Mouse (Mus musculus): ENCODE results near the gene Cdk17.

Gene Cdk17

DNA sequence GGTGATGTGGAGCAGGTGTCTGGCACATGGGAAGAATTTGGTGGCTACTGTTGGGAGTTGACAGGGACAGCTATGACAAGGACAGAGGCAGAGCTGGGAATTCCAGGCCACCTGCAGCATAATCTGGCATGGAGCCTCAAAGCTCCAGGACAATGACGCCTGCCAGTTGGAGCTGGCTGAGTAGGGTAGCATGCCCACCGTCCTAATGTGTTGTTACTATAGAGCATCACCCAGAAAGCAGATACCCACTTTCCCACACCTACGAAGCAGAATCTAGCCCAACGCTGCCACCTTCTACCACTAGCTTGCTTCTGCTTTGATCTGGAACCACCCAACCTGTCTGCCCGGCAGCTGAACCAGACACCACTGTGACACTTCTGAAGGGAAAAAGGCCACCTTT is 103.3 kb downstream of the Cdk17 start:
- no peak for DNase-seq (ENCODE audit: low spot score)

DNA sequence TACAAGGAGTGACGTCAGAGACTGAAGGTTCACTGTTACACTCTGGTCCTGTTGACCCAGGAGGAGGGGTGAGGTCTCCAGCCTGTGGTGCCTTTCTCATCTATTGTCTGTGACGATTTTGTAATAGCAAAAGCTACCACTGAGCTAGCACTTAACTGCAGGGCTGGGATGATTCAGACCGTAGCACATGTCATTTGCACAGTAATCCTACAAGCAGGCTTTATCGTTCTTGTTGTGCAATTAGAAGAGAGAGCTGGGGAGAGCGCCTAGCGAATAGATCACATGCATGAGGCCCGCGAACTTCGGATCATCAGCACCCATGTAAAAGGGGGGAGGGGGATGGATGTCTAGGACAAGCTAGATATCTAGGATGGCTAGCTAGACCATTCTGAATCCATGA is 105.2 kb downstream of the Cdk17 start:
- DNase-seq (ENCODE audit: low spot score) = no peak

DNA sequence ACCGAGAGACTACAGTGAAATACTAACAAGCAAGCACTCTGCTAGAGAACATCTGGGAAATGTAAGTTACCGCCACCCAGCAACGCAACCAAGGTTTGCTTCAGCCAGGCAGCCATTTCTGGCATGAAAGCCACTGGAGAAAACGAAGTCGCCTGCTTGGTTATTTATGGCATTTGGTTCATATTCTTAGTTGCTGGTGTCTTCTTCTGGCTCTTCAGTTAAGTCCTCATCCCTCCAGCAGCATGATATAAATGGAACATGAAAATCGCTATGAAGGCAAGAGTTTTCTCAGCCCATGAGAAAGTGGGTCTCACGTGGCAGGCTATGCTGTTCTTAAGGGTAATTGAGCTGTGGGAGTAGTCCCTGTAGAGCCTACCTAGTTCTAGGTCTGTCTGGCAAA is 105.8 kb downstream of the Cdk17 start:
- DNase-seq (ENCODE audit: low spot score) = no peak

DNA sequence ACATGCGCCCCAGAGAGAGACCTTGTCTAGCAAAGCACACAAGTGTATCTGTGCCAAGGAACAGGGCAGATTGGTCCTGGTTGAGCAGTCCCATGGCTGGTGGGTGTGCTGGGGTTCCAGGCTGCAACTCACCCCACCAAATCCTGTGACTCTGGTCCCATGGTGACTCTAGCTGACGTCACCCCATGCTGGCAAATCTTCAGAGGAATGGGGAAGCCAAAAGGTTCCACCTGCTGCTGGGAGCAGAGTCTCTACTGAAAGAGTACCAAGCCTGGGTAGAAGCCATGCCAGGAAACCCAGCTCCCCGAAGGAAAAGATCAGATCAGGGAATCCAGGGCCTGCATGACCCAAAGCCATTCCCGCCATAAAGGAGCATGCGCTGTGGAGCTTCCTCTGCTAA is 106.8 kb downstream of the Cdk17 start:
- DNase-seq (ENCODE audit: low spot score) = no peak

DNA sequence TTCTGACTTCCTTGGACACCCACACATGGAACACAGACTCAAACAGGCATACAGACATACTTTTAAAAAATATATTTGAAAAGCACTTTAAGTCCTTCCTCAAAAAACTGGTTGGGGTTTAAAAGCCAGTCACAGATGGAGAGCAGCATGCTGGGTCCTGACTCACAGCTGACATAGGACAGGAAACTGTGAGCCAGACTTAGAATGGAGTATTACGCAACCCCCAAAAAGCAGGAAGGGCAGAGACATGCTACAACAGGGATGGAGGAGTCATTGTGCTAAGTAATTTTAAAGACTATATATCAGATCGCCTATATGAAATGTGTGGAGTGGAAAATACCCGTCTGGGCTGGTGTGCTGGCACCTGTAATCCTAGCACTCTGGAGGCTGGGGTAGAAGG is 107.7 kb downstream of the Cdk17 start:
- no peak for DNase-seq (ENCODE audit: low spot score)

DNA sequence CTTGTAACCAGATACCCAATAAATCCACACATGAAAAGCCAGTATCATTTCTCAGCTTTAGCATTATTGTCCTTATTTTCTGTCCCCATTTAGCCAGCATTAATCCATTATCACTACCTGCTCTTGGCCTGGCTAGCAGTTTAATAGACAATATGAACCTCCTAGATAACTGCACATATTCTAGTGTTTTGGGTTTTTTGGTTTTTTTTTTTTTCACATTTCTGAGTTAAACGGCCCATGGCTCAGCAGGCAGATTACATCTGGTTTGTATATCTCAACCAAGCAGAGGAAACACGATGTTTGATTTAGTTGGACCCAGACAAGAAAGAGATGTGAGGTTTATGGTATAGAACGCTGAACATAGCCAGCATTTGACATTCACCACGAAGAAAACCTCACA is 109.1 kb downstream of the Cdk17 start:
- no peak for DNase-seq (ENCODE audit: low spot score)

DNA sequence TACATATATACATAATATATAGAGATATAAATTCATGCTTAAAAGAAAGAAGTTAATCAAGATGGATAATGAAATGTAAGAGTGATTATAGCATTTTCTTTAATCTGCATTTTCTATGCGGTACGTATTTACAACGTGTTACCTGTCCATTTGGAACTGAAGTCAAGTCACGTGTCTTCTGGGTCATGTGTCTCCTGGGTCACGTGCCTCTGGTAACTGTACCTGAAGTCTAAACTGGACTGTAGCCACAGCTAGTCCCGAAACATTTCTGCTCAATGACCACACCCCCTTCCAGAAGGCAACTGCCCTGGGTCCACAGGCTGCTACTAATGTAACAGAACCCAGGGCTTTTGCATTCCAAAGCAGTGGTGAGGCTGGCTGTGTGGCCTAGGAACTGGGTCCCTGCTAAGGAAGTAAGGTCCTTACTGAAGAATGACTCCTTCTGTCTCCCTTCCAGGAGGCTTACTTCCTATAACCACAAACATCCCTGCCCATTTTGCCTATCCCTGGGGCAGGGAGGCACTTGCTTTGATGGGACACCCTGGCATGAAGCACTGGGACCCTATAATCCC is 110.3 kb downstream of the Cdk17 start:
- no peak for DNase-seq (ENCODE audit: low spot score)

DNA sequence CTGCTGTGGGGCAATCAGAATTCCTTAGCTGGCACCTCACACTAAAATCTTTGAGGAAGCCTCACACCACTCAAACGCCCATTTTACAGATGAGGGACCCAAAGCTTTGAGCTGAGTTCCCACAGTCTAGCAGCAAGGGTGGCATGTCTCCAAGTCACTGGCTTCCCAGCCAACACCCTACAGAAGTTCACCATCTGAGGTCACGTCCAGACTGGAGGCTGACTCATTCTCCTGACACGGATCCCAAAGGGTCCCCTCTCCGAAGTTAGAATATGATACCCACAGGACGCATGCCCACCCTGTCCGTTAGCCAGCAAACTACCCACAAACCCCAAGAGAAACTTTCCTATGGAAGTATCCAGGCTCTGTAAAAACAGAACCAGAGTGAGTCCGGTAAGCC is 111.2 kb downstream of the Cdk17 start:
- no peak for DNase-seq (ENCODE audit: low spot score)

DNA sequence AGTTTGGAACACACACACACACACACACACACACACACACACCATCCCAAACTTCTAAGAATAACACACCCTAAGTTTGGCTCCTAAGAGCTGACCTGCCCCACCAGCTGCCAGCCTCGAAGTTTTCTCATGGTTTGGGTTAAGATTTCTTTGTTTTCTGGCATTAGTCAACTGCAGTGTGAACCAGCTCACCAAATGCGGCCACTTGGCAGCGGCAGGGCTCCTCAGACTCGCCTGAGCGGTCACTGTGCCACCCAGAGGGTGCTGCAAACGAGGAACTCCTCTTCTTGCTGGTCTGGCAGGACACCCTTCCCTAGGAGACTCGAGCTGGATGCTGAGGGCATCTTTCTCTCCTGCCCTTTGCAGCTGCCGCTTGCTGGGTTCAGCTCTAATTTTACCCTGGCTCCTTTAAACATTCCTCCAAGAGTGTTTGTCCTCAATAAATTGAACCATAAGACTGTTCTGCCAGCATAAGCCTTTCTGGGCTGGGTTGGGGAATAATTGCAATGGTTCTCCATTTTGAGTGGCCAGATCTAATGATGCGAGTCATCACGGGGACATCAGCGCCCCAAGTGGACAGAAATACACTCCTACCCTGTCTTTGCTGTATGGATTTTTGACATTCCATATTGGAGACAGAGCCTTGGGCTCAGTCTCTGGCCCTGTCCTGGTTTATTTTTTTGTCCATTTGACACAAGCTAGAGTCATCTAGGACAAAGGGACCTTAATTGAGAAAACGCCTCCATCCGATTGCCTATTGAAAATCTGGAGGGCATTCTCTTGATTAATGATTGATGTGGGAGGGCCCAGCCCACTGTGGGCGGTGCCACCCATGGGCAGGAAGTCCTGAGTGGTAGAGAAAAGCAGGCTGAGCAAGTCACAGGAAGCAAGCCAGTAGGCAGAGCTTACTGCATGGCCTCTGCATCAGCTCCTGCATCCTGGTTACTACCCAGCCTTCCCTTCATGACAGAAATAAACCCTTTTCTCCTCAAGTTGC is 112.6 kb downstream of the Cdk17 start:
- no peak for DNase-seq (ENCODE audit: low spot score)

DNA sequence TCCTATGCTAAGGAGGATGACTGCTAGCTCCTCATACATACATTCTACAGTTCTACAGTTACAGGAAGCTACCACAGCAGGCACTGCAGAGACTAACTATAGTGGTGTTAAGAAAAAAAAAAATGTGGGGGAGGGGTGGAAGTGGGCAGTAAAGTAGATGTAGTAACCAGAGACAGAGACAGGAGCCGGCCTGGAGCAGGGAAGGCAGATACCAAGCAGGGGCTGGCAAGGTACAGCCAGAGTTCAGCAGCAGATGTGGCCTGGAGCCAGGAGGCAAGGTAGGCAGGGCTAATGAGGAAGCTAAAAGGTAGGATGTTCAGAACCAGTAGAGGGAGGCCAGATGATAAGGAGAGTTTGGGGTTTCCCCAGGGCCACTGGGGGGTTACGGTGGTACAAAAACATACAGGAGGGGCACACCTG is 113.6 kb downstream of the Cdk17 start:
- DNase-seq (ENCODE audit: low spot score) = no peak

DNA sequence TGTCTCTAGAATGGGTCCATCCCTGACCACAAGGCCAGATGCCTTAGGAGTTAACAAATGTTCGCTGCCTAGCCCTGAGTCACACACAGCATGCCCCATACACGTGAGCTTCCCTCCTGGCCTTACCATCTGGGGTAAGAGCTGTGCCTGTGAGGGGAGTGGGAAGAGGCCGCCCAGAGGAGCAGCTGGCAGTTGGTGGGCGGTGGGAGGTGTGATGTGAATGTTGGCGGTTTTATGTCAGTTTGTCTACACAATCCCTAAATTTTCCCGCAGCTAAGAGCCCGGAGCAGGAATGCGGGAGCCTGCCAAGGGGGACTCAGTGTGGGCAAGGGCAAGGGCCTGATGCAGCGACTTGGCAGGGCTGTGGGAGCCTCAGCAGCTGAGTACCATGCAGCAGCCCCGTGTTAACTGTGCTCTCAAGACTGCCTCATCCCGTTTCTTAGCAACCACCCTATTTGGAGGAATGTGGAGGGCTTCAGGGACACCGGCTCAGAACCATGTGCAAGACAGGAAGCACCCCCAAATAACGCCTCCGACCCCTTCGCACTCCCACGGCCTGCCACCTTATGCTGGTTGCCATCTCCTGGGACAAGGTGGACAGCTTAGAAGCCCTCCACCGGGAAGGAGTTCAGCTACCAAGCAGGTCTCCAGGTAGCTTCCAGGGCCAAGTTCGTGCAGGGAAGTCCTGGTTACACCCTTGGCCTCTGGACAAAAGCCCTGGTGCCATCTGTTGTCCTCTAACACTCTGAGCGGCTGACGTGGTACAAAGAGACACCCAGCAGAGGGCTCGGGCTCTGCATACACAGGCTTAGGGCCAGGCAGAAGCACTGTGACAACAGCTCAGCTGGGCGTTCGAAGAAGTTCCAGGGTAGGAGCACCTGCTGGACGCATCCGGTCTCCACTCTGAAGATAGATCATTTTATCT is 114.8 kb downstream of the Cdk17 start:
- DNase-seq (ENCODE audit: low spot score) = no peak

DNA sequence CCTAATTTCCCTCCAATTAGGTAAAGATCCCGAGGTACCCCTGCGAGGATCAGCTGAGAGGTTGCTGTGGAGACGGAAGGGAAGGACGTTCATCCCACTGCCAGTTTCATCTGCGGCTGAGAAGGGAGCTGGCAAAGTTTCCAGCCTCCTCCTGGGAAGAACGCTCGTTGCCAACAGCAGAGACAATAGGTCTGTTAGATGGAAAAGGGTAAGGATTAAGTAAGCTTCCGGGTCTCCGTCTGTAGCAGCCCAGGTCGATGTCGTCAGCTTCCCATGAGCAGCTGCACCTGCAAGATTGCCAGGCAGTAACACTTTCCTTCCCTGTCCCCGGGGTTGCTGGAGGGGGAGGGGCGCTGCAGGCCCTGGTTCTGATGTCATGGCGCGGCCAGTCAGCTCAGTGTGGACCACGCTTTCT is 115.7 kb downstream of the Cdk17 start:
- no peak for DNase-seq (ENCODE audit: low spot score)

DNA sequence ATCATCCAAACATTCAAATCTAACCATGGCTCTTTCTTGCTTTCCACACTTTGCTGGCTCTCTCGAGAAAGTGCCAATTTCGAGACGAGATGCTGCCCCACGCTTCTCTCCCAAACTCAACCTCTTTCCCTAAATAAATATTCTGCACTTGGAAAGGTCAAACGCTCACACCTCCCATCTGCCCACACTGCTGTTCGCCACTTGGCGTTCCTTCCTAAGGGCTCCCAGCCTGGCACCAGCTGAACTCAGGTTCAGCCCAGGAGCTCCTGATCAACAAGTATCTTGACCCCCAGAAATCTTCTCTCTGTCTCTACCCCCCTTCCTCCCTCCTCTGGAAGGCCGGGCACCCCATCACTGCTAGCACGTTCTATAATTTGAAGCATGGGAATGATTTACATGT is 116.2 kb downstream of the Cdk17 start:
- no peak for DNase-seq (ENCODE audit: low spot score)

DNA sequence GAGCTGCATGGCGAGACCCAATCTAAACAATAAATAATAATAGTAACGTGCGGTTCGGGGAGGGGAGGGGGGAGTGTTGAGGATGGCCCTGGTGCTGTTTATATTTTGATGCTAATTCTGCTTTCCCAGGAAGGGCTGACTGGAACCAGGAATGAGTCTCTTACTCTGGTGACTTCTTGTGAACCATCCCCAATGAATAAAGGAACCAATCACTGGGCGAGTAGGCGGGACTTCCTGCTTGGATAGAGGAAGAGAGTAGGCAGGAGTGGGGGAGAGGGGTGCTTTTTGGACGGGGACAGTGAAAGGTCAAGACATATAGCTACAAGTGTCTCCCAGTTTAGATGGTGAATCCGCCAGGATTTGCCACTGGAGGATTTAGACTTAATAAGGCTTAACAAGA is 117.7 kb downstream of the Cdk17 start:
- DNase-seq (ENCODE audit: low spot score) = peak; percentile 35

DNA sequence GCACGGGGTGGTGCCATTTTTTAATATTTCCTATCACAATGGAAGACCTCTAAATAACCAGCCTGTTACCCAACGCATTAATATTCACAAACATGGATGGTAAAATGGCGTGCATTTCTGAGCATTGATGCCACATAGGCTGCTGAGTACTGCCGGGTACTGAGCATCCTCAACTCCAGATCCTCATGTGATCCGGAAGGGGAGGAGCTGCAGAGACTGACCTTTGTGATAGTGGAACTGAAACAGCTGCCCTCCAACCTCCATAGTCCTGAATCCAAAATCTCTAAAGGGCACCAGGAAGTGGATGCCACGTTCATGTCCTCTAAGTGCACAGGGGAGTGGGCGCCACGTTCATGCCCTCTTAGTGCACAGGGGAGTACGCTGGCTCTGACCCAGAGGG is 118.4 kb downstream of the Cdk17 start:
- DNase-seq (ENCODE audit: low spot score) = no peak

DNA sequence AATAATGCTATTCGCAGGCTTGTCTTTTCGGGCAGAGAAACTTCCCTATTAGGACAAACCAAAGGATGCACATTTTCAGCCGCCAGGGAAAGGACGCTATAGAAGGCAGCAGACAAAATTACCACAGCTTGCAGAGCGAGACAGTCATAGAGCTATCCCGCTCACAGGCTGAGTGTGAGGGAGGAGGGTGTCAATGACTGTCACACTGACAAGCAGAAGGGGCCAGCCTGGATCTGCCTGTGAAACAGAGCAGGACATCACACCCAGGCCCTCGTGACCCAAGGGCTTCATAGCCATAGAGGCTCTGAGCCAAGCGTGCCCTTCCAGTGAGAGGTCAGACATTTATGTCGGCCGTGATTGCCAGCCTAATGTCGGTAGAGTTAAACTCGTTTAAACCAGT is 119.9 kb downstream of the Cdk17 start:
- DNase-seq (ENCODE audit: low spot score) = no peak

DNA sequence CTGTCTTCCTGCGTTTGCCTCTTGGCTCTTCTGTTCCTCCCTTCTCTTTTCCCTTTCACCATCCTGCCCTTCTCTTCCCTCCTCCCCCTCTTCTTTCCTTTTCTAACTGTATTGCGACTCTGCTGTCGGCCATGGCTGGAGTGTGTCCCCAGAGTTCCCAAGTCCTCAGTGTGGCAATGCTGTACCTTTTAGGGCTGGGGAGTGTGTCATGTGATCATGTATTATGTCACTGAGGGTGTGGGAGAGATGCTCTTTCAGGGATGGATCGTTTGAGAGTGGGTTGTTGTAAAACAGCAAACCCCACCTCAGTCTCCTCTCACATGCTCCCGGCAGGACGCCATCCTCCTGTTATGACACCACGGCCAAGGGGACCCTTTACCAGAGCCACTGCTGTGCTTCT is 120.4 kb downstream of the Cdk17 start:
- DNase-seq (ENCODE audit: low spot score) = no peak

DNA sequence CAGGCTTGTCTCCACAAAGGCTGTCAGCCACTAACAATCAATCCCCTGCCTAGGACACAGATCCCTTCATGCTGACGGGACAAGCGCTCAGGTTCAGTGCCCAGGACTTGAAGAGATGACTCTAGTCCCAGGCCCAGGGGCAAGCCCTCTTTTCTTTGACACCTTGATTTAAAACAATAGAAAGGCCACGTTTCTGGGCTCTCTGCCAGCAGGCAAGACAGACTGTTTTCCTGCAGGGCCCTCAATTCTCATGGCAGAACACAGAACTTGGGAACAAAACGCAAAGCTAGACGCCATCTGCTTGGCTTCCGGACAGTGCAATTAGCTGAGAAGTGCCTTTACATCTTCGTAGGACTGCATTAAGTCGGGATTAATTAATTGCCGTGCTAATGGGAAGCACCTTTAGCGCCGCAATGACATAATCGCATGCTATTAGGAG is 121.9 kb downstream of the Cdk17 start:
- DNase-seq (ENCODE audit: low spot score) = no peak

DNA sequence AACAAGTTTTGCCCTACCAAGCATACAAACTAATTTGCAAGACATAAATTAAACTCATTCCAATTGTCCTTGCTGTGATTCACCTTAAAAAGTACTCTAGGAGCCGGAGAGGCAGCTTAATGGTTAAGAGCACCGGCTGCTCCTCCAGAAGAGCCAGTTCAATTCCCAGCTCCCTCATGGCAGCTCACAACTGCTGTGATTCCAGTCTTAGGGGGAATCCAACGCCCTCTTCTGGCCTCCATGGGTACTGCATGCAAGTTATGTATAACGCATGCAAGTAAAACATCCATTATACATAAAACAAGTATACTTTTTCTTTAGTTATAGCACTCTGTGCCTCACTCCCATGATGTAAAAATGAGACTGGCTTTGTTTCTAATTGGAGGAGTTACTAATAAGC is 122.6 kb downstream of the Cdk17 start:
- no peak for DNase-seq (ENCODE audit: low spot score)

DNA sequence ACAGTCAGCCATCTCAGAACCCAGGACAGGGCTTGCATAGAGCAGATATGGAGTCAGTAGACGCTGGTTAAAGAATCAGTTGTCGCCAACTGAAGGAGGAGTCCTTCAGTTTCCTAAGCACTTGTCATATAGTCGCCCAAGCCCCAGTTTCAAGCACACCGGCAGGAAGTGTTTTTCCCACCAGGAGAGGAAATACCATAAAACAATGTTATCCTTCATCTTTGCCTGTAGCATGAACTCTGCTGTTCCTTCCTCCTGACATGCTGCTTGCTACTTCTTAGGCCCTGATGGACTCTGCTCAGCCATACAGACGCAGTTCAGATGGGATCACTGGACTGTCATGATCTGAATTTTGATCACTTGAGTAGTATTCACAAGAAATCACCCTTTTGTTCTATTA is 124.8 kb downstream of the Cdk17 start:
- DNase-seq (ENCODE audit: low spot score) = no peak

DNA sequence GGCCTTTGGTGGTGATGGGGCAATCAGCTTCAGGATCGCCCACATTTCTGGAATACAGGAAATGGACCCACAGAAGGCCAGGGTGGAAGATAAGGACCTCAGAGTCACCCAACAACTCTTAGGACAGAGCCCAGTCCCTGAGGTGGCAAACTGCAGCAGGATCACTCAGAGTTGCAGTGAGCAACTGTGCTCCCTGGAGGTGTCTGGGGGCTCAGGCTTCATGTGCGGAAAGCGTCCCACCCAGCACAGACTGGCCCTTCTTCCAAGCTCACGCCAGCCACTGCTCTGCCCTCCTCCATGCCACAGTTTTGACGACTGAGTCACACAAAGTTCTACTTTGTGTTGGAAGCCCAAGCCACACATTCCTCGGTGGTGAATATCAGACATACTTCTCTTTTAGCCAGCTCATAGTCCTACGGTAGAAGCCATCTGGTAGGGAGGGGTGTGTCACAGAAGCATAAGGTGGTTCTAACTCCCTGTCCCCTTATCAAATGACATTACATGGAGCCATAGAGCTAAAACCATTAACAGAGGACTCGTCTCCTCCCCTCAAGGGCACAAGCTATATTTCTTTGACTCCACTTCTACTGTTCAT is 127.0 kb downstream of the Cdk17 start:
- DNase-seq (ENCODE audit: low spot score) = no peak

DNA sequence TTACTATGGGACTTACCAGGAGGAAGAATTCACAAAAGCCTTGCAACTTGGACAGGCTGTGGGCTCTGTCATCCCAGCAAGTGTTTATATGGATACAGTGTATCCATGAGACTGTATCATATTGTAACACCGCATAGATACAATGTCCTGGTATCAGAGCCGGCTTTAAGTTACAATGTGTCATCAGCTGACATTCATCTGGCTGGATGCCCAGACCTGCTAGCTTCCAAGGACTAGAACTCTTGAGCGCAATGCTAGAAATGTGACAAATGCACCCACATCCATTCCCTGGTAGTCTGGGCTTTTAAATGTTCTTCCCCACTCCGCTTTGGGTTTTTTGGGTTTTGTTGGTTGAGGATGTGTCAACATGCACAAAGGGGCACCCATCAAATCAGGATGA is 127.7 kb downstream of the Cdk17 start:
- DNase-seq (ENCODE audit: low spot score) = peak; percentile 80

Measured in testis, postnatal 14 days (tissue).